Comparison of ENCODE assay signal across 20 mouse cellular contexts in the genomic region with DNA sequence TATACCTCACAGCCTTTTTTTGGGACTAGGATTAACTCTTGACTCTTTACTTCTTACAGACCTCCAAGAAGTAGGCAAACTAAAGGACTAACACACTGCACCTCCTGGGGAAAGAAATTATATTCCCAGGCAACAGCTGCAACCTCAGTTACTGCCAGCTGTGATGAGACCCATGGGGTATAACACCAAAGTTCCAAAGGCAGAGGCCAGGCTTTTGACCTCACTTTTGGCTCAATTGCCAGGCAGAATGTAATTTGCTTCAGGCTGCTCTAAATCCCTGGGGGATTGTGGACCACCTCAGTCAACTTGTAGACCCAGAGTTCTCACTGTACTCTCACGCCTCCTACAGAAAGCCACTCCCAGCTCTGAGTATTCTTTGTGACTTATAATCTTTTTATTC. TPM values are rescaled to one million over a fixed set of nuclear protein-coding genes. Genes with fewer than 3 reads are reported as not detected.
"Had no signal": no experiment of that assay in that cellular context is flagged by ENCODE, and none has a peak within 500 bp of the region (broad histone marks: within the 10 kb centered on the region; RNA-seq: fewer than 3 reads in every experiment).

No protein-coding gene starts in this region.

- DNase-seq: kidney, adult 18-20 months; kidney, adult 9 months; kidney, postnatal 14 days; kidney, postnatal 4 days; liver, embryonic 13.5 days; lung, postnatal 10 days; lung, postnatal 36 days; thymus, postnatal 25 days had no signal

- H3K4me3 ChIP-seq: limb, embryonic 12.5 days; liver, embryonic 13.5 days; lung, embryonic 15.5 days; megakaryocyte, embryonic 14.5 days; midbrain, embryonic 10.5 days; midbrain, embryonic 13.5 days had no signal

- H3K27me3 ChIP-seq: limb, embryonic 12.5 days; liver, embryonic 13.5 days; lung, embryonic 15.5 days; megakaryocyte, embryonic 14.5 days; midbrain, embryonic 13.5 days had no signal

- H3K4me2 ChIP-seq: limb, embryonic 12.5 days; liver, embryonic 13.5 days; lung, embryonic 15.5 days; midbrain, embryonic 13.5 days had no signal

- ATAC-seq: midbrain, embryonic 13.5 days; midbrain, embryonic 16.5 days had no signal

- H3K9ac ChIP-seq: limb, embryonic 12.5 days; liver, embryonic 13.5 days; lung, embryonic 15.5 days; midbrain, embryonic 13.5 days had no signal

- H3K36me3 ChIP-seq: limb, embryonic 12.5 days; liver, embryonic 13.5 days; lung, embryonic 15.5 days; midbrain, embryonic 10.5 days; midbrain, embryonic 13.5 days had no signal

- H3K9me3 ChIP-seq: limb, embryonic 12.5 days; liver, embryonic 13.5 days; lung, embryonic 15.5 days; megakaryocyte, embryonic 14.5 days; midbrain, embryonic 10.5 days; midbrain, embryonic 13.5 days had no signal

- H3K27ac ChIP-seq: limb, embryonic 12.5 days; liver, embryonic 13.5 days; lung, embryonic 15.5 days; midbrain, embryonic 10.5 days; midbrain, embryonic 13.5 days; stomach, postnatal 0 days had no signal

- H3K4me1 ChIP-seq: limb, embryonic 12.5 days; liver, embryonic 13.5 days; lung, embryonic 15.5 days; midbrain, embryonic 10.5 days; midbrain, embryonic 13.5 days had no signal

RNA-seq across cellular contexts. Expression of gene Serpinb2, which starts 26.2 kb away (rescaled TPM):
- total RNA-seq: layer of hippocampus, adult 18-20 months; layer of hippocampus, postnatal 25 days; liver, adult 2 months had no signal
- polyA plus RNA-seq: liver, adult 2 months; midbrain, embryonic 10.5 days; midbrain, embryonic 13.5 days; midbrain, embryonic 16.5 days; stomach, embryonic 14.5 days had no signal

RNA-seq across cellular contexts. Expression of gene Serpinb8, which starts 52.4 kb away (rescaled TPM):
- polyA plus RNA-seq: neural tube, embryonic 14.5 days had no signal
